Mouse (Mus musculus) liver, adult 10 weeks (tissue): ENCODE measurements around the gene Fiz1. TPM values are rescaled to one million over a fixed set of nuclear protein-coding genes. Genes with fewer than 3 reads are reported as not detected.

Source experiments
- polyA plus RNA-seq: library from polyadenylated mRNA; stranded (reverse); fragments of 350-450 nt; fragmentation: Illumina TruSeq; extraction: RNeasy Lipid Tissue Mini Kit (QIAGEN cat#74804); gene quantifications from one replicate; pipeline ENCODE4 v1.2.3, GENCODE M21; 2014; ENCODE audit warnings: low read depth, low replicate concordance

The Fiz1 gene
- 7.7 TPM for polyA plus RNA-seq

GRCm38 (mm10) chr7:5014251-5015117, at the start of gene Fiz1, which contains the start of gene Zfp524:
Gene Fiz1 (minus strand): TSS chr7:5014697.
Gene Zfp524 (plus strand): TSS chr7:5014415.

DNA sequence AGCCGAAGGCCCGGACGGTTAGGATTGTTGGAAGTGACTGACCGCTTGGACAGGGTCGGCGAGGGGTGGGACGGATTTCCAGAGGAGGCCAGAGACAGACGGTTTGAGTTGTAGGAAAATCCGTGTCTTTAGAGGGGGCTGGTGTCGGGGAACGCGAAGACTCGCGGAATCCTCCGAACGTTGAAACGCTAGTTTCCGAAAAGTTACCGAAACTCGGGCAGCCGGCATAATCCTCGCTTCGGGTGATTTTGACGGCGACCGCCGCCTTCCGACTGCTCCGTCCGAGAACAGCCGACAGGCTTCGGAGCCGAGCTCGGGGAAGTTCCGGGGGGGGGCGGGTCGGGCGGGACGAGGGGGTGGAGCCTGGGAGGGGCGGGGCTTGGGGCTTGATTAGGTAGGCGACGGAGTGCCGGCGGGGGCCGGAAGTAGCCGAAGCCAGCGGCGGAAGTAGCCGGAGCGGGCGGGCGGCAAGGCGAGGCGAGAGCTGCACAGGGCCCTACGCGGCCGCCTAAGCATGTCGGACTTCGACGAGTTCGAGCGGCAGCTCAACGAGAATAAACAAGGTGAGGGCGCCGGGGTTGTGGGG, 47.4 kb upstream of the Fiz1 start, which contains the start of gene U2af2:
Gene U2af2, plus strand, starts transcription at position 370 of the 586 bp plus-strand sequence.

GRCm38 (mm10) chr7:5051193-5052192, 37.0 kb upstream of the Fiz1 start, which contains the start of gene Zfp580:
Gene Zfp580 (plus strand): TSS chr7:5051538.

GRCm38 (mm10) chr7:5038109-5038732, 23.7 kb upstream of the Fiz1 start, which contains the start of gene Zfp784:
Gene Zfp784 (minus strand): TSS chr7:5038446.

GRCm38 (mm10) chr7:5033818-5034217, 19.3 kb upstream of the Fiz1 start, which contains the start of gene 4632433K11Rik:
Gene 4632433K11Rik (plus strand): TSS chr7:5034118.

GRCm38 (mm10) chr7:5020000-5020681, 5.6 kb upstream of the Fiz1 start, which contains the start of the genes Zfp865 and Ccdc106:
Gene Zfp865 (plus strand): TSS chr7:5020376.
Gene Ccdc106 (plus strand): TSS chr7:5020553.

DNA sequence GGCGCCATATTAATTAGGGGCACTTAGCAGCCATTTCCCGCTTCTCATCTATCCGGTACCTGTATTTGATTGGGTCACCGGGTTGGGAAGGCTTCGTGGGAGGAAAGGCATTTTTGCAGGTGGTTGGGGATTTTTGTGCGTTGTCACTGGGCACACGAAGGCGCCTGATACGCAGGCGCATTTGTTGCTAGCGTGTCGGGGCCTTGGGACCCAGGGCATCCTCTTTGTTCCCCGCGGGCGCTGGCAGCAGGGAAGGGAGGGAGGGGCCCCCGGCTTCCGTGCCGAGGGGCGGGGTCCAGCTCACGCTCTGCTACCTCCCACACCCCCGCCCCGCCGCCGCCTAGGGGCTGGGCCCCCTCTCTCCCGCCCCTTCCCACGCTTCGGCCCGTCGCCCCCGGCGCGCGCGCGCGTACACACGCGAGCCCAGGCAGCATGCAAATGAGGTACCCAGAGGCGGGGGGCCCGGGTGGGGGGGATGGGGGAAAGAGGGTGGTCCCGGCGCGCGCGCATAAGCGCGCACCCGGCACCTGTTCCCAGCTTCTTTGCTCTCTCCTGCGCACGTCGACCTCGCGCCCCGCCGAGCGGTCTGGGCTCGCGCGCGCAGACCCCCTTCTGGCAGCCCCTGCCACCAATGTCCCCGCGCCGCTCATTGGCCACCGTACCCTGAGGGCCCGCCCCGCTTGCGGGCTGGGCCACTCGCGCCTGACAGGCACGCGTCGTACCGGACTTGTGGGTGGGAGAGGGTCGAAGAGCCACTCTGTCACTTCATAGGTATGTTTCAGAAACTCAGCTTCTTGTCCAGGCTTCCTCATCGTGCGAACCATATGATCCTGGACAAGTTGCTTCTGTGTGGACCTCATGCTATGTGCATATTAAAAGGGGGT, 863 bp upstream of the Fiz1 start, which contains the start of gene Gm44973:
Gene Gm44973, plus strand, starts transcription at position 379 of the 884 bp plus-strand sequence.

GRCm38 (mm10) chr7:4996003-4996895, 18.2 kb downstream of the Fiz1 start, which contains the start of gene Zfp579:
Gene Zfp579 (minus strand): TSS chr7:4996158.

GRCm38 (mm10) chr7:4971068-4971467, 43.4 kb downstream of the Fiz1 start, which contains the start of gene Sbk3:
Gene Sbk3 (minus strand): TSS chr7:4971168.

DNA sequence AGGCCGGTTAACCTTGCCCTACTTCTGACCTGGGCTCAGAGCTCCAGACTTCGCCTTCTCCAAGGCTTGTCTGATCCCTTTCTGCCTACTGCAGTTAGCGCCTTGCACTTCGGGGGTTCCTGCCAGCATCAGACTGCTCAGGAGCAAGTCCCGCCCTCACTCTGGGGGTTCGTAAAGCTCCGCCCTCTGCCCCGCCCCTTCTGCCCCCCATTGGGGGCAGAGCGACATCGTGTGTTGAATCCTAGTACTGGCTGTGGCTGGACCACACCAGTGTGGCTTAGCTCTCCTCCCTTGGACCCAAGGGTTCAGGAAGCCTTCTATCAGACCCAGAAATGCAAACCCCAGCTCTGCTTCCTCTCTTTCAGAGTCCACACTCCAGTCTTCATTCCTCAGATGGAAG, 50.2 kb downstream of the Fiz1 start, which contains the start of gene Sbk2:
Gene Sbk2, minus strand, starts transcription at position 135 of the 400 bp plus-strand sequence.

Other genes with a start within 250 kb of the Fiz1 start
- gene Fam71e2, start 243.4 kb downstream of the Fiz1 start, polyA plus RNA-seq: not detected
- gene Il11, start 231.8 kb downstream of the Fiz1 start, polyA plus RNA-seq: not detected
- not detected for gene Tmem190, start 231.8 kb downstream of the Fiz1 start, polyA plus RNA-seq
- gene Tmem238, start 225.0 kb downstream of the Fiz1 start, polyA plus RNA-seq: 1.1 TPM
- 18.8 TPM for gene Rpl28, start 221.8 kb downstream of the Fiz1 start, polyA plus RNA-seq
- gene Ube2s, start 202.1 kb downstream of the Fiz1 start, polyA plus RNA-seq: 4.7 TPM
- not detected for gene Shisa7, start 170.0 kb downstream of the Fiz1 start, polyA plus RNA-seq
- 5.4 TPM for gene Isoc2b, start 144.4 kb downstream of the Fiz1 start, polyA plus RNA-seq
- 4.8 TPM for gene Isoc2a, start 137.5 kb downstream of the Fiz1 start, polyA plus RNA-seq
- gene Gm36210, start 108.2 kb downstream of the Fiz1 start, polyA plus RNA-seq: not detected
- not detected for gene Zfp628, start 99.5 kb downstream of the Fiz1 start, polyA plus RNA-seq
- gene Nat14, start 92.7 kb downstream of the Fiz1 start, polyA plus RNA-seq: not detected
- not detected for gene Ssc5d, start 88.9 kb downstream of the Fiz1 start, polyA plus RNA-seq
- gene Sbk2, start 50.3 kb downstream of the Fiz1 start, polyA plus RNA-seq: not detected
- not detected for gene Sbk3, start 43.5 kb downstream of the Fiz1 start, polyA plus RNA-seq
- 6.3 TPM for gene Zfp579, start 18.5 kb downstream of the Fiz1 start, polyA plus RNA-seq
- 0.58 TPM for gene Zfp524, start 282 bp downstream of the Fiz1 start, polyA plus RNA-seq
- not detected for gene Gm44973, start 799 bp upstream of the Fiz1 start, polyA plus RNA-seq
- 2.7 TPM for gene Zfp865, start 5.7 kb upstream of the Fiz1 start, polyA plus RNA-seq
- gene Ccdc106, start 5.9 kb upstream of the Fiz1 start, polyA plus RNA-seq: not detected
- 0.85 TPM for gene 4632433K11Rik, start 19.4 kb upstream of the Fiz1 start, polyA plus RNA-seq
- gene Zfp784, start 23.7 kb upstream of the Fiz1 start, polyA plus RNA-seq: 1.9 TPM
- not detected for gene Zfp580, start 36.8 kb upstream of the Fiz1 start, polyA plus RNA-seq
- gene U2af2, start 47.4 kb upstream of the Fiz1 start, polyA plus RNA-seq: 9.5 TPM
- 4.5 TPM for gene Epn1, start 65.5 kb upstream of the Fiz1 start, polyA plus RNA-seq
- gene Rfpl4, start 102.3 kb upstream of the Fiz1 start, polyA plus RNA-seq: not detected
- 1.2 TPM for gene Rasl2-9, start 111.3 kb upstream of the Fiz1 start, polyA plus RNA-seq
- not detected for gene Vmn1r55, start 135.0 kb upstream of the Fiz1 start, polyA plus RNA-seq
- gene Vmn1r56, start 182.1 kb upstream of the Fiz1 start, polyA plus RNA-seq: not detected
- gene Vmn1r57, start 203.8 kb upstream of the Fiz1 start, polyA plus RNA-seq: not detected